9 mouse cellular contexts compared by ENCODE assay signal in genomic region chr15:99727039-99727438, GRCm38 (mm10). TPM values are rescaled to one million over a fixed set of nuclear protein-coding genes. Genes with fewer than 3 reads are reported as not detected.
"Had no signal": no experiment of that assay in that cellular context is flagged by ENCODE, and none has a peak within 500 bp of the region (broad histone marks: within the 10 kb centered on the region; RNA-seq: fewer than 3 reads in every experiment).

No protein-coding gene starts in this region.

RNA-seq across cellular contexts. Expression of gene Gm17349, which starts 21.7 kb away (rescaled TPM):
- total RNA-seq: liver, adult 2 months; megakaryocyte, adult 5-6 weeks; midbrain, postnatal 0 days had no signal
- polyA plus RNA-seq: kidney, postnatal 0 days; limb, embryonic 11.5 days; lung, adult 2 months; midbrain, embryonic 10.5 days; midbrain, postnatal 0 days; neural tube, embryonic 11.5 days; stomach, embryonic 14.5 days had no signal
